Mouse (Mus musculus) myocyte (in vitro differentiated cells): ENCODE data around the gene Fam189a2.

ENCODE experiments used
- MAX ChIP-seq: IDR thresholded peaks from one replicate; pipeline ENCODE4 v1.6.1; 2011; ENCODE audit warnings: low read depth, mild to moderate bottlenecking, control low read depth
- POLR2A ChIP-seq: IDR thresholded peaks from one replicate; pipeline ENCODE4 v1.6.1; 2011; ENCODE audit warnings: low read depth, mild to moderate bottlenecking, control low read depth, moderate library complexity; ENCODE audit not compliant: insufficient read length
- POLR2AphosphoS2 ChIP-seq: IDR thresholded peaks from one replicate; pipeline ENCODE4 v1.6.1; 2011; ENCODE audit warnings: low read depth, control low read depth; ENCODE audit not compliant: insufficient read length
- TCF12 ChIP-seq: IDR thresholded peaks from one replicate; pipeline ENCODE4 v1.6.1; 2011; ENCODE audit warnings: mild to moderate bottlenecking, control low read depth; ENCODE audit not compliant: poor library complexity, insufficient read depth, severe bottlenecking
- TCF3 ChIP-seq: IDR thresholded peaks from one replicate; pipeline ENCODE4 v1.6.1; 2011; ENCODE audit warnings: low read depth, control low read depth; ENCODE audit not compliant: insufficient read length
- USF1 ChIP-seq: IDR thresholded peaks from one replicate; pipeline ENCODE4 v1.6.1; 2011; ENCODE audit warnings: low read depth, mild to moderate bottlenecking, control low read depth, moderate library complexity

DNA sequence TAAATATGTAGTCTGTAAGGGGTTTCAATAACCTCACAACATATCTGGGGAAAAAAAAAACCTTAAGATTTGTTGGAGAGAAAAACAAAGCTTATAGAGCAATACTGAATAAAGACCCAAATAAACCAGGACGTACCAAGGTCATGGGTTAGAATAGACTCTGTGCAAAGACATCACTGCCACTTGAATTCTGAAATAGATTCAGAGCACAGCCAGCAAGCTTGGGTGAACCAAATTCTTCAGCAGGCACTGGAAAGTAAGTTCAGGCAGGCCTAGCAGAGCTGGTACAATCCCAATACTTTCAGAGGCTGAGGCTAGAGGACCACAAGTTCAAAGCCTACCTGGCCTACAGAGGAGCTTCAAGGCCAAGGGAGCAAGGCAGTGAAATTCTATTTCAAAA is 6.2 kb downstream of the Fam189a2 start:
- TF ChIP-seq POLR2A (no peak), MAX (no peak), USF1 (no peak), TCF12 (no peak), TCF3 (no peak), POLR2AphosphoS2 (no peak)
